Mouse (Mus musculus) hematopoietic stem cell, adult 5-6 weeks (primary cell): Measurements from ENCODE around the gene Ubtd2. TPM values are rescaled to one million over a fixed set of nuclear protein-coding genes. Genes with fewer than 3 reads are reported as not detected.

Source experiments
- ATAC-seq, 2 experiments: fragments of 125-278 bp in 1 of 2; replicated peaks in 1 of 2; 2 replicates each; pipeline ENCODE4 v1.8.0; 2016 to 2017; ENCODE audit warnings: inconsistent platforms in 2 of 2, mild to moderate bottlenecking in 2 of 2, moderate number of reproducible peaks in 2 of 2, low read depth in 1 of 2, moderate TSS enrichment in 1 of 2; ENCODE audit not compliant: low FRiP score in 2 of 2, poor library complexity in 2 of 2, severe bottlenecking in 2 of 2, insufficient read depth in 1 of 2, low TSS enrichment in 1 of 2
- total RNA-seq: library from RNA; stranded (forward); fragments of 172-1452, 232-1000 nt; gene quantifications from 2 replicates; pipeline ENCODE4 v1.2.3, GENCODE M21; 2017

Ubtd2 gene
- total RNA-seq, 1 experiment from 2014 or later, result 4.7 TPM

GRCm38 (mm10) chr11:32533482-32534261 is 78.5 kb downstream of the Ubtd2 start:
- peak; percentile 50 to 56; a peak in 3 of 4 replicates for ATAC-seq

- no peak for ATAC-seq
These were observed 79.4 kb downstream of the Ubtd2 start for GRCm38 (mm10) chr11:32534453-32535075.

DNA sequence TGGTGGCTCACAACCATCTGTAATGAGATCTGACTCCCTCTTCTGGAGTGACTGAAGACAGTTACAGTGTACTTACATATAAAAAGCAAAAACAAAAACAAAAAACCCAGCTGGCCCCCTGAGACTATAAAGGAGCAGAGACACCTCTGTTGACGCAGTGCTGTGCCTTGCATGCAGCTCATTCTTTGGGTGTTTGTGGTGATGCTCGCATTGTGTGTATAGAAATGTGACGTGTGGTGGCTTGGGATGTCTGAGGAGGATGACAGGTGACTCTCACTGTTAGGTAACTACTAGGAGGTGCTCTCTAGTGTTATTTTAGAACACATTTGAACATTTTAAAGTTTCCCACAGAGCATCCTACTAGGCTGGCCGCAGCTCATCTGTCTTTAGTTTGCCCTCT is 80.5 kb downstream of the Ubtd2 start:
- no peak for ATAC-seq

DNA sequence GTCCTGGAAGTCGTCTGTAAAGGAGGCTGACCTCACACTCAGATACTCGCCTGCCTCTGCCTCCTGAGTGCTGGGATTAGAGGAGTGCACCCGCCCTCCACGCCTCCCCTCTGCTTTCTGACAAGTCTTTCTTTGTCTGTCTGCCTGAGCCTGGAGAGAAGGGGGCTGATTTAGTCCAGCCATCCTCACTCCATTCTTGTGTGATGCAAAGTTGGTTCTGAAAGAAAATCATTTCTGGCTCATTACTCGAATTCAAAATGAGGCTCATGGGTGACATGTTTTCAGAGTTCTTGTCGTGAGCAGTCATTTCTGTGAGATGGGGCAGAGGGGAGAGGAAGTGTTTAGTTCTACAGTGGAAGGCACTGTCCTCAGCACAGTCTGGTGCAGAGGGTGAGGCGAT is 81.8 kb downstream of the Ubtd2 start:
- no peak for ATAC-seq

DNA sequence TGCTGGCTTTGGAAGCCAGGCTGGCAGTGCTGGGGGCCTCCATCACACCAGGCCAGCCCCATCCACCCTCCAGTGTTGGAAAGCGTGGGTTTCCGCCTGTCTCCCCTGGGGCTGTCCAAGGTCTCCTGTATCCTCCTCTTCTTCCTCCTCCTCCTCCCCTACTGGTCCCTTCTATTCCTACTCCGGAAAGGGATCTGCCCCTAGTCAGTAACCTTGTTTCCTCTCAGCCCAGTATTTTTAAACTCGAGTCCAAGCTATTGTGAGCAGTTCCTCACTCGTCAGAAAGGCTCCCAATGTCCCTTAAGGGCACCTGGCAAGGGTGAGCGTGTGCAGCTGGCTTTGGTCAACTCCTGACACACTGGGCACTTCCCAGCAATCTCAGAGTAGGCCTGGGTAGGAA is 83.3 kb downstream of the Ubtd2 start:
- ATAC-seq, result no peak

GRCm38 (mm10) chr11:32538846-32539245 is 83.7 kb downstream of the Ubtd2 start:
- no peak for ATAC-seq

DNA sequence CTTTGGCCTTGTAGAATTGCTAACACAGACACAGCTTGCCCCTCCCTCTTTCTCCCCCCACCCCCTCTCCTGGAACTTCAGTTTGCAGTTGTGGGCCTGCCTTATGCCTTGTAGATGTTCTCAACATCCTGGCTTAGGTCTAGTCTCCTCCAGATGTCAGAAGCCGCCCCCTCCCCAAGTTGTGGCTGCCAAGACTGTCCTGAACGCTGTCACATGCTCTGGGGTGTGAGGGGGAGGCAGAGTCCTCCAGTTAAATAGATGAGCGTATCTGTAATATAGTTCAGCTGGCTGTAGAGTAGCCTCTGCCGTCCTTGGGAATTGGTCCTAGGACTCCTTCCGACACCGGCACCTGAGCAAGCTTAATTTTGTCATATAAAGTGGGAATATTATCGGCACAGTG is 84.5 kb downstream of the Ubtd2 start:
- no peak for ATAC-seq

DNA sequence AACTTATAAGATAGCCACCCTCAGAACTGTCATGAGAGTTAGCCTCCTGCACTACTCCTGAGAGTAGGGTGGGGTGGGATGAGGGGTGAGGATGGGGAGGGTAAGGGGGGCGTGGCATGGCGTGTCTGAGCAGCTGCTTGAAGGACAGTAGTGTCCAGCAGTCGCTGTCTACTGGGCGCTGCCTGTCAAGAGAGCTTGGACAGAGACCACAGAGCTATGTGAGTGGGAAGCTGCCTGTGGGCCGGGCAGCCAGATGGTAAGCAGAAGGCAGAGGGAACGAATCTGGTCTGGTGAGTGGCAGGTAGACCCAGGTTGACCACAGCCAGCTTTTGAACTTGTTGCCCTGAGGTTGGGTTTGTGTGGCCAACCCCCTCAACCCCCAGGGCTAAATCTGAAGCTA is 85.3 kb downstream of the Ubtd2 start:
- no peak for ATAC-seq

- ATAC-seq, result peak in 1 of 2 experiments; percentile 11; a peak in 1 of 4 replicates
These were observed 87.0 kb downstream of the Ubtd2 start for GRCm38 (mm10) chr11:32542181-32542580.

DNA sequence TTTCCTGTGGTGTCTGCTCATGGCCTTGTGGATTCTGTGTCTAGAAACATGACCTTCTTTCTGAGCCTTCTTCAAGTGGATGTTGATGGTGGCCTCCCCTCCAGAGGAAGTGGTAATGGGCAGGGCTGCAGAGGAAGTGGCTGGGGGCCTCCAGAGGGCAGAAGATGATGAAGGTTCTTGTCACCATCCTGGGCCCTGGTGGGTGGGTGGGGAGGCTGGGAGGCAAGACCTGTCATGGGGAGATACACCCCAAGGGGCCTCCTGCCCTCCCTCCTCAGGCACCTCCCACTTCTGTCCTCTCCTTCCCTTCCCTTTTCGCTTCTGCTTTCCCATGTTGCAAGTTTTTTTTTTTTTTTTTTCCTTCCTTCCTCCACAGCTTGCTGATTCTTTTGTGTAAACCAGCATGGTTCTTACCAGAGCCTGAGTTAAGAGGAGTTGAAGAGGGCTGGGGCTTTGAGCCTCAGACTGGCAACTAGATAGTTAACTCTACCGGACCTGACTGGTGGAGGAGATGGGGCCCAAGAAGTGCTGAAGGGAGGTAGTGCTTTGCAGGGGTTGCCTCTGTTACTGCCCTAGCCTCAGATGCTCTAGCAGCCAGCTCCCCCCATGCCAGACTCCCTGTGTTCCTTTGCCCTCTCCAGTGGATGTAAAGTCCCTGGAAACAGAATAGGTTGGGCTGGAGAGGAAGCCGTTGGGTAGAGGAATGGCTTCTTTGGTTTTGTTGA is 87.7 kb downstream of the Ubtd2 start:
- ATAC-seq, result peak; percentile 92 to 96

GRCm38 (mm10) chr11:32544041-32544440 is 88.9 kb downstream of the Ubtd2 start:
- no peak for ATAC-seq

DNA sequence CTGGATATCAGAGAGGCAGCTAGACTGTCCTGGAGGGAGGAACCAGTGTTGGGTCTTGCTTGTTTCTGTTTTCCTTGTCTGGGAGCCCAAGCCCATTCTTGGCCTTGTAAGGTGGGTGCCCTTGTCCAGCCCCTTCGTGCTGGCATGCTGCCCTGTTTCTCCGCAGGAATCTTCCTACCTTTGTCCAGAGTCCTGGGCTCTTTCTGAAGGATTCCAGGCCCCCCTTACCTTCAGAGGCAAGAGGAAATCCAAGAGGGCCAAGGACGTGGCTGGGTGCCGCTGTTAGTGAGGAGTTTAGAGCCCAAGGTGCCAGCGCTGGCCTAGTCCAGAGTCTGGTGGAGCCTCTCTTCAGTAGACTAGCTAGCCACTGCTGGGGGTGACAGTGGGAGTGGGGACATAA is 89.3 kb downstream of the Ubtd2 start:
- no peak for ATAC-seq

DNA sequence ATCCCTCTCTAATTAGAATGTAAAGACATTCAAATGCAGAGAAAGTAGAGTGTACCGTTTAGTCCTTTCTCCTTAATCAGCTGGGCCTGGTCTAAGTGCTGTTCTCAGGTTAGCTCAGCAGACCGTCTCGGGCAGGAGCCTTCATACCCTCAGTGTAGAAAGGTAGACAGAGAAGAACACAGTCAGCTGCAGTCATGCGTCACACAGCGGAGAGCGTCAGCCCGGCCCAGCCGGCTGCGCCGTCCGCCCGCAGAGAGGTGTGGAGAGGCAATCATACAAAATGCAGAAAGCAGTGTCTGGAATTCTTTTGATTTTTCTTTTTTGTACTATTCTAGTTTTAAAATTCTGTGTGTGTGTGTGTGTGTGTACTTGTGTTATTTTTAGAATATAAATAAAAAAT is 90.4 kb downstream of the Ubtd2 start:
- no peak for ATAC-seq

GRCm38 (mm10) chr11:32546483-32546882 is 91.3 kb downstream of the Ubtd2 start:
- no peak for ATAC-seq

DNA sequence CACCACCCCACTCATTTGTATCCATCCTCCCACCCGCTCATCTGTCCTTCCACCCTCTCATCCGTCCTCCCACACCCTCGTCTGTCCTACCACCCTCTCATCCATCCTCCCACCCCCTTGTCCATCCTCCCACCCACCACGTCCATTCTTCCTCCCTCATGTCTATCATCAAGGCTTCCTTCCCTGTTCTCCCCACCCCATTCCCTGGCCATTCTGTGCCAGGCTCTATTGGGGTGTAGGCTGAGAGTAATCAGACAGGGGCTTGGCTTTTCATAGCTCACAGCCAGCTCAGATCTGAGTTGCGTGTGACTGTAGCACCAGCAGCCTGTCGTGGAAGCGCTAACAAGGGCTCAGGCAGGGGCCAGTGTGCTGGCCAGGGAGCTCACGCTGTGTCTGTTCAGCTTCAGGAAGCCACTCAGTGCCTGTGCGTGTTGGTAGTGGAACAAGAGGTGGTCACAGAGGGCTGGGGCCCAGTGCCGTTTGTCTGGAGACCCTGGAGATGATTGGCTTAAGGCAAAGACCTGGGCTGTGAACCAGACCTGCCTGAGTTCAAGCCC is 92.3 kb downstream of the Ubtd2 start:
- ATAC-seq, result no peak

GRCm38 (mm10) chr11:32548240-32548639 is 93.1 kb downstream of the Ubtd2 start:
- ATAC-seq, result no peak

DNA sequence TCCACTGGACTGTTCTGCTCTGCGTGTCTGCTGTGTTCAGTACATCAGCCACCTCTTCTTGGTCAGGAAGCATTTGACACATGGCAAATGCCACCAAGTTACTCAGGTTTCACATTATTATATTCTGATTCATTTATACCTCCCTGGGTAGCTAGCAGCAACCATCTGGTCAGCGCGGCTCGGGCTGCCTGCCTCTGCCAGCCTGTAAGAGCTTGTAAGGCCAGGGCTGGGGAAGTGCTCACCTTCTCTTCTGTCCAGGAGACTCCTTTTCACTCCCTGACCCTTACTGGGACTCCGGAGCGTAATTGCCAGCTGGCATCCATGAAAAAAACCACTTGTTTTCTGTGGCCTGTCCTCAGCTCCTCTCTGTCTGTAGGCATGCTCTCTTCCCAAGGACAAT is 94.1 kb downstream of the Ubtd2 start:
- no peak for ATAC-seq

- ATAC-seq, result no peak
These were observed 94.9 kb downstream of the Ubtd2 start for GRCm38 (mm10) chr11:32550102-32550501.
